Mouse (Mus musculus) neural tube, embryonic 13.5 days (tissue): ENCODE measurements around the gene Def8. TPM values are rescaled to one million over a fixed set of nuclear protein-coding genes. Genes with fewer than 3 reads are reported as not detected.
A peak's percentile ranks its signal among the peaks of the same experiment; 100 is the strongest.

Source experiments
- ATAC-seq: fragments of 200-750 bp; cut with Nextera tagmentation; 2 replicates; pipeline ENCODE4 v1.8.0; 2017; ENCODE audit warnings: low read depth, mild to moderate bottlenecking, moderate TSS enrichment, moderate library complexity
- H3K27ac ChIP-seq: fragments of 300-500 bp; sonication (generic); replicated peaks from 2 replicates; pipeline ENCODE4 v1.5.1; 2015; ENCODE audit warnings: moderate library complexity, mild to moderate bottlenecking, inconsistent platforms
- H3K27me3 ChIP-seq: fragments of 300-500 bp; sonication (generic); 2 replicates; pipeline ENCODE4 v1.6.1; 2015; ENCODE audit warnings: mild to moderate bottlenecking, inconsistent platforms
- H3K36me3 ChIP-seq: fragments of 300-500 bp; sonication (generic); 2 replicates; pipeline ENCODE4 v1.6.1; 2015; ENCODE audit warnings: mild to moderate bottlenecking, inconsistent platforms
- H3K4me1 ChIP-seq: fragments of 300-500 bp; sonication (generic); replicated peaks from 2 replicates; pipeline ENCODE4 v1.6.1; 2015; ENCODE audit warnings: inconsistent platforms
- H3K4me2 ChIP-seq: fragments of 300-500 bp; sonication (generic); 2 replicates; pipeline ENCODE4 v1.6.1; 2015; ENCODE audit warnings: inconsistent platforms, mild to moderate bottlenecking, moderate library complexity
- H3K4me3 ChIP-seq: fragments of 300-500 bp; sonication (generic); 2 replicates; pipeline ENCODE4 v1.5.1; 2015; ENCODE audit warnings: mild to moderate bottlenecking, inconsistent platforms
- H3K9ac ChIP-seq: fragments of 300-500 bp; sonication (generic); 2 replicates; pipeline ENCODE4 v1.6.1; 2015; ENCODE audit warnings: moderate library complexity, mild to moderate bottlenecking, inconsistent platforms
- H3K9me3 ChIP-seq: fragments of 300-500 bp; sonication (generic); 2 replicates; pipeline ENCODE4 v1.6.1; 2016; ENCODE audit warnings: inconsistent platforms
- WGBS: fragments of 180-500 bp; shearing (Covaris S2); methylation state at CpG from one replicate; pipeline ENCODE4 v1.1.7; 2015; 5-methylcytosine and 5-hydroxymethylcytosine counted together
- polyA plus RNA-seq: library from polyadenylated mRNA; unstranded; fragments of >200 nt; fragmentation: Nextera tagmentation; extraction: Ambion mirVana; gene quantifications from 2 replicates; pipeline ENCODE4 v1.2.1, GENCODE M21; 2015

The Def8 gene
- polyA plus RNA-seq, 1 experiment from 2014 or later, result 44.5 TPM

GRCm38 (mm10) chr8:123402730-123403326, 20.5 kb upstream of the Def8 start:
- Histone ChIP-seq H3K36me3 (peaks cover 68% of the 10 kb centered on the region), H3K4me1 (peaks cover 15% of the 10 kb centered on the region), H3K9ac (no peak overlapping the region), H3K27ac (no peak overlapping the region), H3K9me3 (no peaks in the 10 kb centered on the region), H3K4me3 (no peak overlapping the region), H3K27me3 (no peaks in the 10 kb centered on the region; the same call in 1 of the 2 replicates), H3K4me2 (no peak overlapping the region)
- ATAC-seq, result no peak
- 86% methylated on average over 9 of the region's 9 CpGs for WGBS

- no peaks in the 10 kb centered on the region for H3K9me3 ChIP-seq
- no peak overlapping the region for H3K4me2 ChIP-seq
- WGBS, result 37% methylated on average over 8 of the region's 8 CpGs
- no peak overlapping the region for H3K4me3 ChIP-seq
- peaks cover 51% of the 10 kb centered on the region for H3K36me3 ChIP-seq
- H3K4me1 ChIP-seq, result peaks cover 22% of the 10 kb centered on the region
- no peak overlapping the region for H3K27ac ChIP-seq
- H3K27me3 ChIP-seq, result no peaks in the 10 kb centered on the region; the same call in 1 of the 2 replicates
- ATAC-seq, result no peak
- H3K9ac ChIP-seq, result 0 out of 2 replicates have a peak overlapping the region, but pooled peaks have one; percentile 34
These were observed 18.8 kb upstream of the Def8 start for GRCm38 (mm10) chr8:123404521-123404920.

- no peak within 1 kb of the TSS for H3K27ac ChIP-seq
- H3K27me3 ChIP-seq, result no peaks in the 10 kb centered on the region; the same call in 1 of the 2 replicates
- H3K4me1 ChIP-seq, result peaks cover 34% of the 10 kb centered on the region
- H3K4me2 ChIP-seq, result 0 out of 2 replicates have a peak within 1 kb of the TSS, but pooled peaks have one; percentile 7
- no peaks in the 10 kb centered on the region for H3K9me3 ChIP-seq
- H3K36me3 ChIP-seq, result peaks cover 28% of the 10 kb centered on the region
- WGBS, result 7% methylated on average over 4 of the region's 4 CpGs
- ATAC-seq, result no peak
- no peak within 1 kb of the TSS for H3K4me3 ChIP-seq
- H3K9ac ChIP-seq, result no peak within 1 kb of the TSS
These were observed 16.5 kb upstream of the Def8 start, which contains the start of gene Mc1r for GRCm38 (mm10) chr8:123406786-123407185. Mc1r (plus strand) TSS chr8:123407107.

- Histone ChIP-seq H3K27ac (no peak overlapping the region), H3K9ac (no peak overlapping the region), H3K4me3 (no peak overlapping the region), H3K9me3 (no peaks in the 10 kb centered on the region), H3K4me1 (peaks cover 34% of the 10 kb centered on the region), H3K27me3 (no peaks in the 10 kb centered on the region; the same call in 1 of the 2 replicates), H3K4me2 (no peak overlapping the region), H3K36me3 (peaks cover 20% of the 10 kb centered on the region)
- WGBS, result 92% methylated on average over 13 of the region's 13 CpGs
- no peak for ATAC-seq
These were observed 15.7 kb upstream of the Def8 start for GRCm38 (mm10) chr8:123407612-123408011.

- WGBS, result 75% methylated on average over 9 of the region's 9 CpGs
These were observed 14.5 kb upstream of the Def8 start for GRCm38 (mm10) chr8:123408586-123409544.

GRCm38 (mm10) chr8:123410049-123410587, 13.2 kb upstream of the Def8 start:
- Histone ChIP-seq H3K27ac (peak overlapping the region; percentile 98), H3K4me2 (peak overlapping the region; percentile 85), H3K9ac (peak overlapping the region; percentile 100), H3K4me3 (peak overlapping the region; percentile 87), H3K4me1 (peaks cover 31% of the 10 kb centered on the region), H3K9me3 (no peaks in the 10 kb centered on the region), H3K27me3 (no peaks in the 10 kb centered on the region; the same call in 1 of the 2 replicates), H3K36me3 (no peaks in the 10 kb centered on the region)
- 24% methylated on average over 8 of the region's 8 CpGs for WGBS
- ATAC-seq, result no peak

More at GRCm38 (mm10) chr8:123408586-123409544, 14.5 kb upstream of the Def8 start:
- H3K36me3 ChIP-seq, result peaks cover 7% of the 10 kb centered on the region; the same call in 1 of the 2 replicates
- H3K4me2 ChIP-seq, result peak overlapping the region; percentile 85
- H3K9me3 ChIP-seq, result no peaks in the 10 kb centered on the region
- H3K27ac ChIP-seq, result peak overlapping the region; percentile 98
- no peak for ATAC-seq
- H3K4me1 ChIP-seq, result peaks cover 34% of the 10 kb centered on the region
- H3K4me3 ChIP-seq, result peak overlapping the region; percentile 87
- H3K9ac ChIP-seq, result peak overlapping the region; percentile 100
- no peaks in the 10 kb centered on the region; the same call in 1 of the 2 replicates for H3K27me3 ChIP-seq

- peak; percentile 12 for ATAC-seq
- Histone ChIP-seq H3K36me3 (no peaks in the 10 kb centered on the region), H3K4me2 (peak overlapping the region; percentile 85), H3K9me3 (no peaks in the 10 kb centered on the region), H3K4me1 (peaks cover 37% of the 10 kb centered on the region), H3K9ac (peak overlapping the region; percentile 100), H3K27ac (peak overlapping the region; percentile 98), H3K4me3 (peak overlapping the region; percentile 87), H3K27me3 (no peaks in the 10 kb centered on the region; the same call in 1 of the 2 replicates)
- 4% methylated on average over 11 of the region's 11 CpGs for WGBS
These were observed 12.5 kb upstream of the Def8 start for GRCm38 (mm10) chr8:123410788-123411187.

- peak within 1 kb of the TSS; percentile 87 for H3K4me3 ChIP-seq
- H3K27me3 ChIP-seq, result no peaks in the 10 kb centered on the region; the same call in 1 of the 2 replicates
- peak; percentile 92 for ATAC-seq
- H3K36me3 ChIP-seq, result 0 out of 2 replicates have a peak, but pooled peaks cover under 1% of the 10 kb centered on the region
- 3% methylated on average over 29 of the region's 29 CpGs for WGBS
- H3K27ac ChIP-seq, result peak within 1 kb of the TSS; percentile 98
- peak within 1 kb of the TSS; percentile 100 for H3K9ac ChIP-seq
- H3K4me2 ChIP-seq, result peak within 1 kb of the TSS; percentile 85
- no peaks in the 10 kb centered on the region for H3K9me3 ChIP-seq
- peaks cover 41% of the 10 kb centered on the region for H3K4me1 ChIP-seq
These were observed 12.1 kb upstream of the Def8 start, which contains the start of gene Tubb3 for GRCm38 (mm10) chr8:123411246-123411645. Tubb3 (plus strand) TSS chr8:123411424.

- H3K4me2 ChIP-seq, result peak overlapping the region; percentile 85
- peak overlapping the region; percentile 87 for H3K4me3 ChIP-seq
- ATAC-seq, result peak; percentile 36; the same call in 1 of the 2 replicates
- no peaks in the 10 kb centered on the region; the same call in 1 of the 2 replicates for H3K27me3 ChIP-seq
- no peaks in the 10 kb centered on the region for H3K9me3 ChIP-seq
- H3K4me1 ChIP-seq, result peaks cover 42% of the 10 kb centered on the region
- 0 out of 2 replicates have a peak, but pooled peaks cover 4% of the 10 kb centered on the region for H3K36me3 ChIP-seq
- peak overlapping the region; percentile 98 for H3K27ac ChIP-seq
- WGBS, result 2% methylated on average over 16 of the region's 16 CpGs
- peak overlapping the region; percentile 100 for H3K9ac ChIP-seq
These were observed 11.5 kb upstream of the Def8 start for GRCm38 (mm10) chr8:123411781-123412327.

GRCm38 (mm10) chr8:123412560-123413170, 10.7 kb upstream of the Def8 start:
- Histone ChIP-seq H3K9me3 (no peaks in the 10 kb centered on the region), H3K36me3 (peaks cover 6% of the 10 kb centered on the region; the same call in 1 of the 2 replicates), H3K27ac (peak overlapping the region; percentile 98), H3K4me3 (peak overlapping the region; percentile 87), H3K4me1 (peaks cover 46% of the 10 kb centered on the region), H3K4me2 (peak overlapping the region; percentile 85), H3K9ac (peak overlapping the region; percentile 100), H3K27me3 (no peaks in the 10 kb centered on the region; the same call in 1 of the 2 replicates)
- ATAC-seq, result peak; percentile 13
- WGBS, result under 1% methylated on average over 12 of the region's 12 CpGs

GRCm38 (mm10) chr8:123414255-123414654, 9.1 kb upstream of the Def8 start:
- Histone ChIP-seq H3K4me2 (peak overlapping the region; percentile 85), H3K27ac (peak overlapping the region; percentile 98), H3K9ac (peak overlapping the region; percentile 100), H3K9me3 (no peaks in the 10 kb centered on the region), H3K4me1 (peaks cover 51% of the 10 kb centered on the region), H3K4me3 (peak overlapping the region; percentile 87), H3K27me3 (no peaks in the 10 kb centered on the region; the same call in 1 of the 2 replicates), H3K36me3 (peaks cover 22% of the 10 kb centered on the region)
- ATAC-seq, result no peak
- WGBS, result 10% methylated on average over 9 of the region's 9 CpGs
